In the genomic region with DNA sequence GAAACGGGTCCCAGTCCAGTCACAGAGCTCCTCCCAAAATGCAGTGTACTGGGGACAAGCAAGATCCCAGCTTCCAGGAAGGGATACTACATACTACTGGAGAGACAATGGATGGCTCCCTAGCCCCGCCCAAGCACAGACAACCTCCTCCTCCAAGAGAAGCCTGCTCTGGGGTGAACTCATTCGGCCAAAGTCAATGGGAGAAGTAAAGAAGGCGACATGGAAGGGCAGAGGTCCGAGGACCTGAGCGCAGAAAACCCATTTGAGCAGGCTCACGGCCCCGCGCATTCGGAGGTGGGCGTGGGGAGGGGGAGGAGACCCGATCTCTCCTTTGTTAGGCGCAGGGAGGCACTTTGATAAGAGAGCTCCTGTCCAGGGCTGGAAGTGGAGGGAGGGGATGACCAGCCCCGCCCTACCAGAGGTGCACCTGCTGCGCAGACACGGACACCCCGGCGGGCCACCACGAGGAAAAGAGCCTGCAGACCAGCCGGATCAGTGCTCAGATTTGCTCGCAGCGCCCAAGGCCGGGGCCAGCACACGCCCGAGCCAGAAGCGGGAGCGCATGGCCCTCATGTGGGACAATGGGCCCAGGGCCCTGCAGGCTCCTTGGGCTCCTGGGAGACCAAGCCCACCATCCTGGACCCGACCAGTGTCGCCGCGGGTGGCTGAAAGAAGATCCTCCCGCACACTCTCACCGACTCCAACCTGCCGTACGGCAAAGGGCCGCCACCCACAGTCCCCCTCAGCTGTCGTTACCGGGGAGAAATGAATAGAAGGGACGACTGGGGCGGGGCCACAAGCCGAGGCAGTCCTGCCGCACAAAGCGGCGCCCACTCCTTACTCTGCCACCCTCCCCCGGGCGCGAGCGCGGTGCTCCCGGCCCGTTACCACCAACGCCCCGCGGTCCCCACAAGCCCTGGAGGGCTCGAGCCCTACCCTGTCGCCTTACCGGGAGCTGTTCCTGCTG, we compare ENCODE assay signal across 7 mouse cellular contexts. TPM values are rescaled to one million over a fixed set of nuclear protein-coding genes. Genes with fewer than 3 reads are reported as not detected.
A peak's percentile ranks its signal among the peaks of the same experiment; 100 is the strongest.
DNase-seq lines count a peak whose midpoint lies in the region; ATAC-seq lines count a peak whose summit lies in the region.

No protein-coding gene starts in this region.

- peak overlapping the region; percentile 96 for H3K9ac ChIP-seq in forebrain, embryonic 11.5 days (ENCODE audit: low read length)

- ATAC-seq in forebrain, embryonic 11.5 days (replicated peaks; ENCODE audit: low FRiP score), result peak; percentile 60
- ATAC-seq in megakaryocyte, adult 5-6 weeks (ENCODE audit: poor library complexity, severe bottlenecking), result peak; percentile 13

- H3K27me3 ChIP-seq in forebrain, embryonic 11.5 days (ENCODE audit: control insufficient read depth, insufficient read depth, low read length), result no peaks in the 10 kb centered on the region

- under 1% methylated on average over 57 of the region's 57 CpGs for WGBS in forebrain, embryonic 11.5 days

- H3K4me2 ChIP-seq in forebrain, embryonic 11.5 days (ENCODE audit: low read depth, low read length, severe bottlenecking), result peak overlapping the region; percentile 87

- H3K4me3 ChIP-seq in brown adipose tissue, adult 24 weeks (ENCODE audit: insufficient read depth, low read depth, low read length), result peak overlapping the region; percentile 92
- H3K4me3 ChIP-seq in forebrain, embryonic 11.5 days (ENCODE audit: low read depth, low read length), result peak overlapping the region; percentile 99

- peak overlapping the region; percentile 66 for H3K27ac ChIP-seq in brown adipose tissue, adult 24 weeks (replicated peaks; ENCODE audit: low read depth, low read length)
- H3K27ac ChIP-seq in forebrain, embryonic 11.5 days (ENCODE audit: low read depth, low read length), result peak overlapping the region; percentile 81

- H3K9me3 ChIP-seq in forebrain, embryonic 11.5 days (ENCODE audit: control insufficient read depth, low read length), result no peaks in the 10 kb centered on the region

- H3K4me1 ChIP-seq in brown adipose tissue, adult 24 weeks (ENCODE audit: control insufficient read depth, insufficient read depth, insufficient read length, low read length), result peaks cover 16% of the 10 kb centered on the region
- peaks cover 18% of the 10 kb centered on the region for H3K4me1 ChIP-seq in forebrain, embryonic 11.5 days (replicated peaks; ENCODE audit: control insufficient read depth, insufficient read depth, low read length)

- no peaks in the 10 kb centered on the region for H3K36me3 ChIP-seq in forebrain, embryonic 11.5 days (ENCODE audit: control insufficient read depth, insufficient read depth, low read length)

- intact Hi-C loops in heart, postnatal 25 days (cut with DNase I), result loop anchor here (2.0 kb wide), 2 partner anchors 21 to 23 kb away; a partner anchor contains a TSS

- peak; percentile 53 for DNase-seq in MN1 (ENCODE audit: low spot score)
- DNase-seq in forebrain, embryonic 11.5 days (ENCODE audit: low spot score), result peak; percentile 82
- DNase-seq in heart, postnatal 25 days (ENCODE audit: low spot score), result peak; percentile 23
- peak; percentile 57 to 78 for DNase-seq in kidney, postnatal 4 days
- peak; percentile 55 for DNase-seq in right cerebral cortex, postnatal 4 days

RNA-seq across cellular contexts. Expression of a gene that starts 0.6 kb away (rescaled TPM):
- polyA plus RNA-seq in brown adipose tissue, adult 24 weeks (2012; ENCODE audit: insufficient read depth, insufficient read length, missing spikeins), result 21.2 and 21.5 TPM in 2 replicates
- polyA plus RNA-seq in forebrain, embryonic 11.5 days (2014; fragmentation: Nextera tagmentation; extraction: Ambion mirVana), result 961 and 989 TPM in 2 replicates
- 100 to 1,000 TPM; 121 to 135 TPM for total RNA-seq in heart, postnatal 25 days (2021)
- 211 and 220 TPM in 2 replicates for total RNA-seq in megakaryocyte, adult 5-6 weeks (2015)
- total RNA-seq in megakaryocyte, adult 5-6 weeks (2017), result 181 and 183 TPM in 2 replicates

RNA-seq across cellular contexts. Expression of a gene that starts 21.9 kb away (rescaled TPM):
- polyA plus RNA-seq in brown adipose tissue, adult 24 weeks (2012; ENCODE audit: insufficient read depth, insufficient read length, missing spikeins), result 19.1 and 20.9 TPM in 2 replicates
- 72.6 and 78.5 TPM in 2 replicates for polyA plus RNA-seq in forebrain, embryonic 11.5 days (2014; fragmentation: Nextera tagmentation; extraction: Ambion mirVana)
- 10 to 100 TPM; 13.9 to 14.9 TPM for total RNA-seq in heart, postnatal 25 days (2021)
- total RNA-seq in megakaryocyte, adult 5-6 weeks (2015), result 80.9 and 84.8 TPM in 2 replicates
- 104 and 113 TPM in 2 replicates for total RNA-seq in megakaryocyte, adult 5-6 weeks (2017)

RNA-seq across cellular contexts. Expression of a gene that starts 22.5 kb away (rescaled TPM):
- polyA plus RNA-seq in brown adipose tissue, adult 24 weeks (2012; ENCODE audit: insufficient read depth, insufficient read length, missing spikeins), result 310 and 336 TPM in 2 replicates
- polyA plus RNA-seq in forebrain, embryonic 11.5 days (2014; fragmentation: Nextera tagmentation; extraction: Ambion mirVana), result 1,384 and 1,509 TPM in 2 replicates
- total RNA-seq in heart, postnatal 25 days (2021), result 100 to 1,000 TPM; 165 to 177 TPM
- total RNA-seq in megakaryocyte, adult 5-6 weeks (2015), result 507 and 587 TPM in 2 replicates
- 367 and 413 TPM in 2 replicates for total RNA-seq in megakaryocyte, adult 5-6 weeks (2017)

RNA-seq across cellular contexts. Expression of a gene that starts 38.1 kb away (rescaled TPM):
- polyA plus RNA-seq in brown adipose tissue, adult 24 weeks (2012; ENCODE audit: insufficient read depth, insufficient read length, missing spikeins), result 4.1 TPM in 2 replicates
- 8.9 and 9.7 TPM in 2 replicates for polyA plus RNA-seq in forebrain, embryonic 11.5 days (2014; fragmentation: Nextera tagmentation; extraction: Ambion mirVana)
- total RNA-seq in heart, postnatal 25 days (2021), result 1 to 10 TPM; 1.4 to 2.3 TPM
- 17.2 and 18.5 TPM in 2 replicates for total RNA-seq in megakaryocyte, adult 5-6 weeks (2015)
- 19.8 and 38.6 TPM in 2 replicates for total RNA-seq in megakaryocyte, adult 5-6 weeks (2017)

RNA-seq across cellular contexts. Expression of a gene that starts 50.7 kb away (rescaled TPM):
- polyA plus RNA-seq in brown adipose tissue, adult 24 weeks (2012; ENCODE audit: insufficient read depth, insufficient read length, missing spikeins), result 12.4 and 15.7 TPM in 2 replicates
- polyA plus RNA-seq in forebrain, embryonic 11.5 days (2014; fragmentation: Nextera tagmentation; extraction: Ambion mirVana), result 236 and 245 TPM in 2 replicates
- 10 to 100 TPM; 20.4 to 25.1 TPM for total RNA-seq in heart, postnatal 25 days (2021)
- total RNA-seq in megakaryocyte, adult 5-6 weeks (2015), result 52.2 and 59.7 TPM in 2 replicates
- total RNA-seq in megakaryocyte, adult 5-6 weeks (2017), result 59.5 and 59.9 TPM in 2 replicates

Comparison
In these comparisons a context has a peak if more than half of its experiments do, and no peak if none do; other contexts are left out.
1. Peak in every context shown above with its lines: DNase-seq, ATAC-seq, H3K4me3 ChIP-seq and H3K27ac ChIP-seq.
2. DNase-seq: peak in every context shown above with its lines; median percentile 82 in forebrain, embryonic 11.5 days; 68 in kidney, postnatal 4 days; 55 in right cerebral cortex, postnatal 4 days; 53 in MN1; 23 in heart, postnatal 25 days.
3. RNA of a gene that starts 21.9 kb away (total RNA-seq): 80.9 to 113 TPM in megakaryocyte, adult 5-6 weeks; 13.9 to 14.9 TPM in heart, postnatal 25 days; every median in the first group is over 4 times any median in the second.